Mouse (Mus musculus): ENCODE data around the gene Pelo.

- no peak for TF ChIP-seq CTCF (IDR thresholded peaks at IDR 0.05; ENCODE audit: low read depth)
- TF ChIP-seq EP300 (optimal IDR thresholded peaks at IDR 0.05), result no peak
Observed at GRCm38 (mm10) chr13:115124521-115124920, 34.5 kb upstream of the Pelo start.

Data from stomach, postnatal 0 days (tissue).